Mouse (Mus musculus): ENCODE data around the gene Tor1b. TPM values are rescaled to one million over a fixed set of nuclear protein-coding genes. Genes with fewer than 3 reads are reported as not detected.
A peak's percentile ranks its signal among the peaks of the same experiment; 100 is the strongest.

Gene Tor1b
- total RNA-seq, 2 experiments from 2014 or later, result 37.7 to 43.9 TPM

- ATAC-seq (replicated peaks; ENCODE audit: poor library complexity, severe bottlenecking), result peak; percentile 90
Observed at GRCm38 (mm10) chr2:30981790-30982513, 29.2 kb downstream of the Tor1b start, which contains the start of the genes BC005624 and Usp20. BC005624 (minus strand) TSS chr2:30982201. Usp20 (plus strand) TSS chr2:30982279.

GRCm38 (mm10) chr2:30983024-30983423 is 30.3 kb downstream of the Tor1b start:
- no peak for ATAC-seq (replicated peaks; ENCODE audit: poor library complexity, severe bottlenecking)

- peak; percentile 3; the same call in 1 of the 2 replicates for ATAC-seq (replicated peaks; ENCODE audit: poor library complexity, severe bottlenecking)
Observed at GRCm38 (mm10) chr2:30985111-30986020, 32.6 kb downstream of the Tor1b start.

DNA sequence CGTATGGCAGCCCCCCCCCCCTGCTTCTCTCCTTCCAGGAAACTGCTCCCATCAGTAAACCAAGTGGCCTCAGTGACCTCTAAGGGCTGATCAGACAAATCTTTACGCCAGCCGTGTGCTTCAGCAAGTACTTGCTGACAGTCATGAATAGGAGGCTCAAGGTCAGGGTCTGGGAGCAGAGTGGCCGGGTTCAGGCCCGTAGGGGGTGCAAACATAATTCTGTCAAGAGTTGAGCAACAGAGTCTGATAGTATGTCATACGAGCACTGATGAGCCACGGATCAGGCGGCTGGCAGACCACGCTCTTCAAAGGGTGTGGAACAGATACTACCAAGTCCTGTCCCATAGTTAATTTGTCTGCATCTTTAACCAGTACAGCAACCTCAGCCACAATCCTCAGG is 37.5 kb downstream of the Tor1b start:
- ATAC-seq (replicated peaks; ENCODE audit: poor library complexity, severe bottlenecking), result no peak

- no peak for ATAC-seq (replicated peaks; ENCODE audit: poor library complexity, severe bottlenecking)
Observed at GRCm38 (mm10) chr2:30994853-30995252, 42.1 kb downstream of the Tor1b start.

- no peak for ATAC-seq (replicated peaks; ENCODE audit: poor library complexity, severe bottlenecking)
Observed at GRCm38 (mm10) chr2:30995432-30995996, 42.8 kb downstream of the Tor1b start.

- ATAC-seq (replicated peaks; ENCODE audit: poor library complexity, severe bottlenecking), result no peak
Observed at GRCm38 (mm10) chr2:30998443-30999260, 45.9 kb downstream of the Tor1b start.

- ATAC-seq (replicated peaks; ENCODE audit: poor library complexity, severe bottlenecking), result no peak
Observed at GRCm38 (mm10) chr2:31002857-31003256, 50.1 kb downstream of the Tor1b start.

GRCm38 (mm10) chr2:31005453-31005852 is 52.7 kb downstream of the Tor1b start:
- ATAC-seq (replicated peaks; ENCODE audit: poor library complexity, severe bottlenecking), result no peak

DNA sequence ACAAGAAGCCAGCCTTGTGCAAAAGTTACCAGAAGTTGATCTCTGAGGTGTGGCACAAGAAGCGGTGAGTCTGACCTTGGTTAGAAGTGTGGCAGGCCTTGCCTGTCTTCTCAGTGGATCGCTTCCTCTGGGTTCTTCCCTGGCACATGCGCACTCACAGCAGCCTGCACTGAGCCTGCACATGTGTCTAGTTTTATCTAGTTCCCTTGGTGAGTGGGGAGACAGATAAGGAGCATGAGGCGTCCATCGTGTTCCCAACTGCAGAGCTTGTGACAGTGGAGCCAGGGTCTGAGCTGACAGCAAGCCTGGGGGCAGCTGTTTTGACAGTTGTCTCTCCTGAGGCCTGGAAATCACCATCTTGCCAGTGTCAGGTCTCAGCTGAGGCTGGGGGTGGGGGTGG is 53.7 kb downstream of the Tor1b start:
- no peak for ATAC-seq (replicated peaks; ENCODE audit: poor library complexity, severe bottlenecking)

GRCm38 (mm10) chr2:31007208-31007607 is 54.4 kb downstream of the Tor1b start:
- ATAC-seq (replicated peaks; ENCODE audit: poor library complexity, severe bottlenecking), result no peak

Other genes with a start within 250 kb of the Tor1b start
- gene 1700001O22Rik, start 149.3 kb upstream of the Tor1b start, total RNA-seq (2014; fragmentation: Nextera tagmentation), result not detected in 2 replicates
- 0.73 TPM in 1 of 2 replicates, not detected in the other for gene 1700001O22Rik, start 149.3 kb upstream of the Tor1b start, total RNA-seq (2017)
- 20.2 and 26.8 TPM in 2 replicates for gene Ntmt1, start 145.1 kb upstream of the Tor1b start, total RNA-seq (2014; fragmentation: Nextera tagmentation)
- gene Ntmt1, start 145.1 kb upstream of the Tor1b start, total RNA-seq (2017), result 16.2 and 18.6 TPM in 2 replicates
- gene Asb6, start 122.6 kb upstream of the Tor1b start, total RNA-seq (2014; fragmentation: Nextera tagmentation), result 8.4 and 18.9 TPM in 2 replicates
- gene Asb6, start 122.6 kb upstream of the Tor1b start, total RNA-seq (2017), result 12.2 and 27.1 TPM in 2 replicates
- gene Prrx2, start 118.0 kb upstream of the Tor1b start, total RNA-seq (2014; fragmentation: Nextera tagmentation), result not detected in 2 replicates
- not detected in 2 replicates for gene Prrx2, start 118.0 kb upstream of the Tor1b start, total RNA-seq (2017)
- gene Ptges, start 23.1 kb upstream of the Tor1b start, total RNA-seq (2014; fragmentation: Nextera tagmentation), result 0.30 TPM in 1 of 2 replicates, not detected in the other
- 0.13 and 0.52 TPM in 2 replicates for gene Ptges, start 23.1 kb upstream of the Tor1b start, total RNA-seq (2017)
- gene Tor1a, start 15.0 kb downstream of the Tor1b start, total RNA-seq (2014; fragmentation: Nextera tagmentation), result 72.9 and 76.1 TPM in 2 replicates
- 101 and 156 TPM in 2 replicates for gene Tor1a, start 15.0 kb downstream of the Tor1b start, total RNA-seq (2017)
- gene BC005624, start 29.2 kb downstream of the Tor1b start, total RNA-seq (2014; fragmentation: Nextera tagmentation), result 35.9 and 42.6 TPM in 2 replicates
- gene BC005624, start 29.2 kb downstream of the Tor1b start, total RNA-seq (2017), result 60.0 and 61.0 TPM in 2 replicates
- 5.2 and 10.0 TPM in 2 replicates for gene Usp20, start 29.3 kb downstream of the Tor1b start, total RNA-seq (2014; fragmentation: Nextera tagmentation)
- 2.2 and 5.5 TPM in 2 replicates for gene Usp20, start 29.3 kb downstream of the Tor1b start, total RNA-seq (2017)
- 57.0 and 64.0 TPM in 2 replicates for gene Fnbp1, start 189.0 kb downstream of the Tor1b start, total RNA-seq (2014; fragmentation: Nextera tagmentation)
- gene Fnbp1, start 189.0 kb downstream of the Tor1b start, total RNA-seq (2017), result 24.3 and 47.2 TPM in 2 replicates
- gene Gpr107, start 199.4 kb downstream of the Tor1b start, total RNA-seq (2014; fragmentation: Nextera tagmentation), result 12.8 and 13.5 TPM in 2 replicates
- gene Gpr107, start 199.4 kb downstream of the Tor1b start, total RNA-seq (2017), result 16.4 and 16.9 TPM in 2 replicates